Mouse (Mus musculus): ENCODE data around the gene Psmg1. TPM values are rescaled to one million over a fixed set of nuclear protein-coding genes. Genes with fewer than 3 reads are reported as not detected.
"Not testable (repeated sequence)": the region's sequence is repeated elsewhere in the genome, so short reads cannot be mapped to it uniquely, and the experiment has no call there.

The Psmg1 gene
- polyA plus RNA-seq, 1 experiment from 2014 or later, result 79.3 TPM

- H3K36me3 ChIP-seq (ENCODE audit: control insufficient read depth, insufficient read depth, low read length), result peaks cover 36% of the 10 kb centered on the region
- not testable (repeated sequence) for DNase-seq (ENCODE audit: low spot score); H3K4me1 ChIP-seq (ENCODE audit: control insufficient read depth, insufficient read depth, low read length); H3K9me3 ChIP-seq (ENCODE audit: control insufficient read depth, low read length); H3K27me3 ChIP-seq (replicated peaks; ENCODE audit: control insufficient read depth, insufficient read depth, low read length); ATAC-seq (ENCODE audit: low read depth); H3K27ac ChIP-seq (replicated peaks; ENCODE audit: low read depth, low read length); H3K4me3 ChIP-seq (ENCODE audit: low read depth, low read length); H3K4me2 ChIP-seq (ENCODE audit: low read depth, low read length); H3K9ac ChIP-seq (ENCODE audit: low read depth, low read length)
- WGBS, result no CpG with 5 or more reads among the region's 10 CpGs
Observed at GRCm38 (mm10) chr16:96009124-96009523, 18.4 kb upstream of the Psmg1 start.

- H3K4me2 ChIP-seq (ENCODE audit: low read depth, low read length); H3K27ac ChIP-seq (replicated peaks; ENCODE audit: low read depth, low read length); H3K27me3 ChIP-seq (replicated peaks; ENCODE audit: control insufficient read depth, insufficient read depth, low read length); DNase-seq (ENCODE audit: low spot score); H3K9ac ChIP-seq (ENCODE audit: low read depth, low read length); H3K9me3 ChIP-seq (ENCODE audit: control insufficient read depth, low read length); H3K4me3 ChIP-seq (ENCODE audit: low read depth, low read length); ATAC-seq (ENCODE audit: low read depth); H3K4me1 ChIP-seq (ENCODE audit: control insufficient read depth, insufficient read depth, low read length): not testable (repeated sequence)
- WGBS, result no CpG with 5 or more reads among the region's 10 CpGs
- H3K36me3 ChIP-seq (ENCODE audit: control insufficient read depth, insufficient read depth, low read length), result peaks cover 56% of the 10 kb centered on the region
Observed at GRCm38 (mm10) chr16:96004278-96004677, 13.5 kb upstream of the Psmg1 start.

DNA sequence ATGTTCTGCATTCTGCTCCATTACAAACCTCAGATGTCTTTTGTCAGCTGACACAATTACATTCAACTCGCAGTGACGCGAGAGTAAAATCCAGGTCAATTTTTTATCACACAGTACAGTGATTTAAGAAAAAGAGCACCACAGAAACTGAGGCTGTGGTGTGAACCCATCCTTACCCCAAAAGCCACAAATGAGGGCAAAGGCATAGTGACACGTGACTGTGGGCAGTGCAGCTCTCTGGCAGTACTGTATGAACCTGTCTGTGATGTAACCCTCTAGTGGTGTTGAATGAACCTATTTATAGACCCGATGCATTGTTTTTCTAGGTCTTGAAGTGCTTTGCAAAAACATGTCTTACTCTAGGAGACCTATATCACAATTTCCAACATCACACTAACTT, 8.5 kb upstream of the Psmg1 start:
- H3K9ac ChIP-seq (ENCODE audit: low read depth, low read length), result no peak overlapping the region
- no peaks in the 10 kb centered on the region for H3K9me3 ChIP-seq (ENCODE audit: control insufficient read depth, low read length)
- H3K27ac ChIP-seq (replicated peaks; ENCODE audit: low read depth, low read length), result no peak overlapping the region
- H3K36me3 ChIP-seq (ENCODE audit: control insufficient read depth, insufficient read depth, low read length), result peaks cover 77% of the 10 kb centered on the region
- H3K4me2 ChIP-seq (ENCODE audit: low read depth, low read length), result no peak overlapping the region
- 93% methylated on average over 5 of the region's 5 CpGs for WGBS
- ATAC-seq (ENCODE audit: low read depth), result no peak
- no peaks in the 10 kb centered on the region for H3K4me1 ChIP-seq (ENCODE audit: control insufficient read depth, insufficient read depth, low read length)
- no peak for DNase-seq (ENCODE audit: low spot score)
- no peaks in the 10 kb centered on the region for H3K27me3 ChIP-seq (replicated peaks; ENCODE audit: control insufficient read depth, insufficient read depth, low read length)
- no peak overlapping the region for H3K4me3 ChIP-seq (ENCODE audit: low read depth, low read length)

- no peak overlapping the region for H3K9ac ChIP-seq (ENCODE audit: low read depth, low read length)
- H3K4me1 ChIP-seq (ENCODE audit: control insufficient read depth, insufficient read depth, low read length), result 0 out of 2 replicates have a peak, but pooled peaks cover 3% of the 10 kb centered on the region
- H3K4me3 ChIP-seq (ENCODE audit: low read depth, low read length), result no peak overlapping the region
- no peaks in the 10 kb centered on the region for H3K27me3 ChIP-seq (replicated peaks; ENCODE audit: control insufficient read depth, insufficient read depth, low read length)
- no peak overlapping the region for H3K27ac ChIP-seq (replicated peaks; ENCODE audit: low read depth, low read length)
- H3K9me3 ChIP-seq (ENCODE audit: control insufficient read depth, low read length), result no peaks in the 10 kb centered on the region
- H3K4me2 ChIP-seq (ENCODE audit: low read depth, low read length), result no peak overlapping the region
- ATAC-seq (ENCODE audit: low read depth), result no peak
- no peak for DNase-seq (ENCODE audit: low spot score)
- H3K36me3 ChIP-seq (ENCODE audit: control insufficient read depth, insufficient read depth, low read length), result peaks cover 69% of the 10 kb centered on the region
- WGBS, result 80% methylated on average over 7 of the region's 7 CpGs
Observed at GRCm38 (mm10) chr16:95996156-95996555, 5.4 kb upstream of the Psmg1 start.

- H3K36me3 ChIP-seq (ENCODE audit: control insufficient read depth, insufficient read depth, low read length), result peaks cover 56% of the 10 kb centered on the region
- not testable (repeated sequence) for H3K4me3 ChIP-seq (ENCODE audit: low read depth, low read length); H3K27me3 ChIP-seq (replicated peaks; ENCODE audit: control insufficient read depth, insufficient read depth, low read length); DNase-seq (ENCODE audit: low spot score); ATAC-seq (ENCODE audit: low read depth); H3K9ac ChIP-seq (ENCODE audit: low read depth, low read length); H3K27ac ChIP-seq (replicated peaks; ENCODE audit: low read depth, low read length); H3K9me3 ChIP-seq (ENCODE audit: control insufficient read depth, low read length); H3K4me2 ChIP-seq (ENCODE audit: low read depth, low read length); H3K4me1 ChIP-seq (ENCODE audit: control insufficient read depth, insufficient read depth, low read length)
- 80% methylated on average over 4 of the region's 4 CpGs for WGBS
Observed at GRCm38 (mm10) chr16:95994576-95994975, 3.8 kb upstream of the Psmg1 start.

GRCm38 (mm10) chr16:95992596-95992995, 1.8 kb upstream of the Psmg1 start:
- ATAC-seq (ENCODE audit: low read depth), result no peak
- Histone ChIP-seq H3K36me3 (ENCODE audit: control insufficient read depth, insufficient read depth, low read length) (peaks cover 45% of the 10 kb centered on the region), H3K4me3 (ENCODE audit: low read depth, low read length) (no peak overlapping the region), H3K27me3 (replicated peaks; ENCODE audit: control insufficient read depth, insufficient read depth, low read length) (no peaks in the 10 kb centered on the region), H3K9ac (ENCODE audit: low read depth, low read length) (no peak overlapping the region), H3K4me1 (ENCODE audit: control insufficient read depth, insufficient read depth, low read length) (0 out of 2 replicates have a peak, but pooled peaks cover 7% of the 10 kb centered on the region), H3K9me3 (ENCODE audit: control insufficient read depth, low read length) (no peaks in the 10 kb centered on the region), H3K27ac (replicated peaks; ENCODE audit: low read depth, low read length) (no peak overlapping the region), H3K4me2 (ENCODE audit: low read depth, low read length) (no peak overlapping the region)
- DNase-seq (ENCODE audit: low spot score), result no peak
- 43% methylated on average over 5 of the region's 5 CpGs for WGBS

- Histone ChIP-seq H3K9me3 (ENCODE audit: control insufficient read depth, low read length) (no peaks in the 10 kb centered on the region), H3K4me1 (ENCODE audit: control insufficient read depth, insufficient read depth, low read length) (0 out of 2 replicates have a peak, but pooled peaks cover 7% of the 10 kb centered on the region), H3K27me3 (replicated peaks; ENCODE audit: control insufficient read depth, insufficient read depth, low read length) (no peaks in the 10 kb centered on the region), H3K4me3 (ENCODE audit: low read depth, low read length) (peak overlapping the region; percentile 84), H3K9ac (ENCODE audit: low read depth, low read length) (peak overlapping the region; percentile 75), H3K4me2 (ENCODE audit: low read depth, low read length) (peak overlapping the region; percentile 82), H3K36me3 (ENCODE audit: control insufficient read depth, insufficient read depth, low read length) (peaks cover 47% of the 10 kb centered on the region), H3K27ac (replicated peaks; ENCODE audit: low read depth, low read length) (peak overlapping the region; percentile 94)
- WGBS, result 4% methylated on average over 10 of the region's 10 CpGs
- ATAC-seq (ENCODE audit: low read depth) (no peak), DNase-seq (ENCODE audit: low spot score) (peak; percentile 30)
Observed at GRCm38 (mm10) chr16:95991122-95991900, 551 bp upstream of the Psmg1 start.

DNA sequence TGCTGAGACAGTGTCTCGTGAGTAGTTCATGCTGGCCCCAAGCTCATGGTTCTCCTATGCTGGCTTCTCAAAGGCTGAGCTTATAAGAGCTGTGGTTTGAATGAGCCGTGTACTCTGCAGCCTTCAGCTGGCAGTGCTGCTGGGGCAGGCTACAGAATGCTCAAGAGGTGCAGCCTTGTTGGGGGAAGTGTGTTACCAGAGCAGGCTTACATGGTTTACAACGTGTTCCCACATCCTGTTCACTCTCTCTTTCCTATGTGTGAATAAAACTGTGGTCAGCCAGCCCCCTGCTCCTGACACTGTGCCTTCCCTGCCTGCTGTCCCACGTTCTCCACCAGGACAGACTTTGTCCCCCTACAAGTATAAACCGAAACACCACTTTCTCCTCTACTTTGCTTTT, 5.8 kb downstream of the Psmg1 start:
- no peaks in the 10 kb centered on the region for H3K9me3 ChIP-seq (ENCODE audit: control insufficient read depth, low read length)
- H3K27me3 ChIP-seq (replicated peaks; ENCODE audit: control insufficient read depth, insufficient read depth, low read length), result no peaks in the 10 kb centered on the region
- no peak overlapping the region for H3K9ac ChIP-seq (ENCODE audit: low read depth, low read length)
- H3K4me2 ChIP-seq (ENCODE audit: low read depth, low read length), result no peak overlapping the region
- DNase-seq (ENCODE audit: low spot score) (no peak), ATAC-seq (ENCODE audit: low read depth) (no peak)
- H3K27ac ChIP-seq (replicated peaks; ENCODE audit: low read depth, low read length), result no peak overlapping the region
- peaks cover 65% of the 10 kb centered on the region for H3K36me3 ChIP-seq (ENCODE audit: control insufficient read depth, insufficient read depth, low read length)
- WGBS, result 83% methylated on average over 5 of the region's 5 CpGs
- H3K4me1 ChIP-seq (ENCODE audit: control insufficient read depth, insufficient read depth, low read length), result 0 out of 2 replicates have a peak, but pooled peaks cover 2% of the 10 kb centered on the region
- H3K4me3 ChIP-seq (ENCODE audit: low read depth, low read length), result no peak overlapping the region

- Histone ChIP-seq H3K4me2 (ENCODE audit: low read depth, low read length) (no peak overlapping the region), H3K4me1 (ENCODE audit: control insufficient read depth, insufficient read depth, low read length) (no peaks in the 10 kb centered on the region), H3K9ac (ENCODE audit: low read depth, low read length) (no peak overlapping the region), H3K27ac (replicated peaks; ENCODE audit: low read depth, low read length) (no peak overlapping the region), H3K9me3 (ENCODE audit: control insufficient read depth, low read length) (no peaks in the 10 kb centered on the region), H3K36me3 (ENCODE audit: control insufficient read depth, insufficient read depth, low read length) (peaks cover 78% of the 10 kb centered on the region), H3K27me3 (replicated peaks; ENCODE audit: control insufficient read depth, insufficient read depth, low read length) (no peaks in the 10 kb centered on the region), H3K4me3 (ENCODE audit: low read depth, low read length) (no peak overlapping the region)
- ATAC-seq (ENCODE audit: low read depth) (no peak), DNase-seq (ENCODE audit: low spot score) (no peak)
- WGBS, result 81% methylated on average over 7 of the region's 7 CpGs
Observed at GRCm38 (mm10) chr16:95983601-95984000, 7.2 kb downstream of the Psmg1 start.
